Mouse (Mus musculus): ENCODE results near the gene Map2k6. TPM values are rescaled to one million over a fixed set of nuclear protein-coding genes. Genes with fewer than 3 reads are reported as not detected.

Gene Map2k6
- polyA plus RNA-seq, 1 experiment: 0.36 TPM

- peaks cover 31% of the 10 kb centered on the region for H3K4me1 ChIP-seq
- H3K4me3 ChIP-seq (replicated peaks): peak overlapping the region; percentile 79
- peaks cover under 1% of the 10 kb centered on the region for H3K27me3 ChIP-seq (replicated peaks)
- H3K36me3 ChIP-seq (replicated peaks; ENCODE audit: low read length): no peaks in the 10 kb centered on the region
- no peaks in the 10 kb centered on the region for H3K9me3 ChIP-seq
- TF ChIP-seq FLI1 (IDR thresholded peaks at IDR 0.05; ENCODE audit: low read length) (no peak), GATA1 (IDR thresholded peaks at IDR 0.05; ENCODE audit: borderline replicate concordance, low read length) (no peak)
Observed at GRCm38 (mm10) chr11:110448131-110448725, 49.3 kb downstream of the Map2k6 start.

- H3K36me3 ChIP-seq (replicated peaks; ENCODE audit: low read length): no peaks in the 10 kb centered on the region
- peaks cover 5% of the 10 kb centered on the region for H3K27me3 ChIP-seq (replicated peaks)
- H3K9me3 ChIP-seq: no peaks in the 10 kb centered on the region
- peak overlapping the region; percentile 79 for H3K4me3 ChIP-seq (replicated peaks)
- H3K4me1 ChIP-seq: peaks cover 36% of the 10 kb centered on the region
- TF ChIP-seq GATA1 (IDR thresholded peaks at IDR 0.05; ENCODE audit: borderline replicate concordance, low read length): no peak
- no peak for TF ChIP-seq FLI1 (IDR thresholded peaks at IDR 0.05; ENCODE audit: low read length)
Observed at GRCm38 (mm10) chr11:110448726-110449161, 49.8 kb downstream of the Map2k6 start.

- no peak for TF ChIP-seq FLI1 (IDR thresholded peaks at IDR 0.05; ENCODE audit: low read length)
- no peak for TF ChIP-seq GATA1 (IDR thresholded peaks at IDR 0.05; ENCODE audit: borderline replicate concordance, low read length)
- peaks cover 37% of the 10 kb centered on the region for H3K4me1 ChIP-seq
- no peaks in the 10 kb centered on the region for H3K36me3 ChIP-seq (replicated peaks; ENCODE audit: low read length)
- no peak overlapping the region for H3K4me3 ChIP-seq (replicated peaks)
- H3K9me3 ChIP-seq: no peaks in the 10 kb centered on the region
- peaks cover 7% of the 10 kb centered on the region for H3K27me3 ChIP-seq (replicated peaks)
Observed at GRCm38 (mm10) chr11:110449183-110449582, 50.3 kb downstream of the Map2k6 start.

- Histone ChIP-seq H3K9me3 (no peaks in the 10 kb centered on the region), H3K36me3 (replicated peaks; ENCODE audit: low read length) (no peaks in the 10 kb centered on the region), H3K27me3 (replicated peaks) (peaks cover 7% of the 10 kb centered on the region), H3K4me3 (replicated peaks) (no peak overlapping the region), H3K4me1 (peaks cover 37% of the 10 kb centered on the region)
- TF ChIP-seq GATA1 (IDR thresholded peaks at IDR 0.05; ENCODE audit: borderline replicate concordance, low read length) (no peak), FLI1 (IDR thresholded peaks at IDR 0.05; ENCODE audit: low read length) (no peak)
Observed at GRCm38 (mm10) chr11:110450091-110450757, 51.3 kb downstream of the Map2k6 start.

GRCm38 (mm10) chr11:110450758-110451121, 51.8 kb downstream of the Map2k6 start:
- no peaks in the 10 kb centered on the region for H3K36me3 ChIP-seq (replicated peaks; ENCODE audit: low read length)
- H3K4me3 ChIP-seq (replicated peaks): no peak overlapping the region
- H3K9me3 ChIP-seq: no peaks in the 10 kb centered on the region
- peaks cover 37% of the 10 kb centered on the region for H3K4me1 ChIP-seq
- TF ChIP-seq FLI1 (IDR thresholded peaks at IDR 0.05; ENCODE audit: low read length) (no peak), GATA1 (IDR thresholded peaks at IDR 0.05; ENCODE audit: borderline replicate concordance, low read length) (no peak)
- peaks cover 7% of the 10 kb centered on the region for H3K27me3 ChIP-seq (replicated peaks)

- Histone ChIP-seq H3K27me3 (replicated peaks) (peaks cover 7% of the 10 kb centered on the region), H3K36me3 (replicated peaks; ENCODE audit: low read length) (no peaks in the 10 kb centered on the region), H3K9me3 (no peaks in the 10 kb centered on the region), H3K4me1 (peaks cover 37% of the 10 kb centered on the region), H3K4me3 (replicated peaks) (no peak overlapping the region)
- TF ChIP-seq GATA1 (IDR thresholded peaks at IDR 0.05; ENCODE audit: borderline replicate concordance, low read length) (no peak), FLI1 (IDR thresholded peaks at IDR 0.05; ENCODE audit: low read length) (no peak)
Observed at GRCm38 (mm10) chr11:110451590-110451989, 52.7 kb downstream of the Map2k6 start.

GRCm38 (mm10) chr11:110453445-110454154, 54.7 kb downstream of the Map2k6 start:
- TF ChIP-seq FLI1 (IDR thresholded peaks at IDR 0.05; ENCODE audit: low read length) (no peak), GATA1 (IDR thresholded peaks at IDR 0.05; ENCODE audit: borderline replicate concordance, low read length) (0 out of 3 replicates have a peak, but pooled peaks have one; percentile 30)
- Histone ChIP-seq H3K9me3 (no peaks in the 10 kb centered on the region), H3K4me1 (peaks cover 28% of the 10 kb centered on the region), H3K27me3 (replicated peaks) (peaks cover 7% of the 10 kb centered on the region), H3K4me3 (replicated peaks) (peak overlapping the region; percentile 74), H3K36me3 (replicated peaks; ENCODE audit: low read length) (no peaks in the 10 kb centered on the region)

- no peak overlapping the region for H3K4me3 ChIP-seq (replicated peaks)
- H3K9me3 ChIP-seq: peaks cover 6% of the 10 kb centered on the region; the same call in 1 of the 2 replicates
- no peak for TF ChIP-seq FLI1 (IDR thresholded peaks at IDR 0.05; ENCODE audit: low read length)
- no peak for TF ChIP-seq GATA1 (IDR thresholded peaks at IDR 0.05; ENCODE audit: borderline replicate concordance, low read length)
- H3K36me3 ChIP-seq (replicated peaks; ENCODE audit: low read length): no peaks in the 10 kb centered on the region
- H3K4me1 ChIP-seq: peaks cover 29% of the 10 kb centered on the region
- peaks cover 7% of the 10 kb centered on the region for H3K27me3 ChIP-seq (replicated peaks)
Observed at GRCm38 (mm10) chr11:110457441-110457912, 58.6 kb downstream of the Map2k6 start.

GRCm38 (mm10) chr11:110460480-110460879, 61.6 kb downstream of the Map2k6 start:
- Histone ChIP-seq H3K4me1 (peaks cover 34% of the 10 kb centered on the region), H3K4me3 (replicated peaks) (no peak overlapping the region), H3K36me3 (replicated peaks; ENCODE audit: low read length) (no peaks in the 10 kb centered on the region), H3K27me3 (replicated peaks) (no peaks in the 10 kb centered on the region), H3K9me3 (peaks cover 6% of the 10 kb centered on the region; the same call in 1 of the 2 replicates)
- TF ChIP-seq FLI1 (IDR thresholded peaks at IDR 0.05; ENCODE audit: low read length) (no peak), GATA1 (IDR thresholded peaks at IDR 0.05; ENCODE audit: borderline replicate concordance, low read length) (no peak)

Measured in megakaryocyte, embryonic 14.5 days (primary cell).